ENCODE assay signal across 17 mouse cellular contexts in genomic region chr9:61813291-61813690, GRCm38 (mm10).
"Had no signal": no experiment of that assay in that cellular context is flagged by ENCODE, and none has a peak within 500 bp of the region (broad histone marks: within the 10 kb centered on the region; RNA-seq: fewer than 3 reads in every experiment).

No protein-coding gene starts in this region.

- H3K9ac ChIP-seq: kidney, embryonic 15.5 days; lung, embryonic 15.5 days; midbrain, embryonic 13.5 days had no signal

- H3K27ac ChIP-seq: kidney, embryonic 15.5 days; left cerebral cortex, adult 2 months; lung, embryonic 15.5 days; midbrain, embryonic 10.5 days; midbrain, embryonic 13.5 days; stomach, postnatal 0 days had no signal

- H3K4me1 ChIP-seq: megakaryocyte, embryonic 14.5 days; midbrain, embryonic 13.5 days had no signal

- H3K27me3 ChIP-seq: lung, embryonic 15.5 days had no signal

- ATAC-seq: midbrain, embryonic 13.5 days had no signal

- DNase-seq: kidney, adult 11 months; kidney, adult 8-10 months; kidney, postnatal 10 days; kidney, postnatal 36 days; layer of hippocampus, postnatal 36 days; lung, adult 18-20 months; lung, postnatal 10 days; lung, postnatal 36 days; right cerebral cortex, postnatal 14 days; thymus, postnatal 25 days had no signal

- H3K9me3 ChIP-seq: kidney, embryonic 15.5 days; lung, embryonic 15.5 days; megakaryocyte, embryonic 14.5 days; midbrain, embryonic 10.5 days; midbrain, embryonic 13.5 days had no signal

- H3K4me3 ChIP-seq: kidney, embryonic 15.5 days; left cerebral cortex, adult 2 months; lung, embryonic 15.5 days; megakaryocyte, embryonic 14.5 days; midbrain, embryonic 10.5 days; midbrain, embryonic 13.5 days had no signal

- H3K4me2 ChIP-seq: kidney, embryonic 15.5 days; lung, embryonic 15.5 days; midbrain, embryonic 13.5 days had no signal

- H3K36me3 ChIP-seq: kidney, embryonic 15.5 days; lung, embryonic 15.5 days; midbrain, embryonic 10.5 days; midbrain, embryonic 13.5 days had no signal
